Mouse (Mus musculus): ENCODE data around the gene Togaram2. TPM values are rescaled to one million over a fixed set of nuclear protein-coding genes. Genes with fewer than 3 reads are reported as not detected.

The Togaram2 gene
- polyA plus RNA-seq, 1 experiment from 2014 or later, result 0.24 TPM

GRCm38 (mm10) chr17:71652495-71652894, 20.6 kb upstream of the Togaram2 start:
- Histone ChIP-seq H3K4me1 (ENCODE audit: control insufficient read depth, insufficient read depth, low read length) (no peaks in the 10 kb centered on the region), H3K27ac (ENCODE audit: low read depth, low read length) (no peak overlapping the region), H3K9me3 (replicated peaks; ENCODE audit: control insufficient read depth, low read length) (no peaks in the 10 kb centered on the region), H3K4me3 (ENCODE audit: low read depth, low read length) (no peak overlapping the region), H3K9ac (ENCODE audit: low read length) (no peak overlapping the region), H3K36me3 (ENCODE audit: control insufficient read depth, insufficient read depth, low read length) (peaks cover 73% of the 10 kb centered on the region), H3K27me3 (replicated peaks; ENCODE audit: control insufficient read depth, insufficient read depth, low read length) (no peaks in the 10 kb centered on the region), H3K4me2 (ENCODE audit: low read length) (no peak overlapping the region)
- no peak for ATAC-seq
- 97% methylated on average over 2 of the region's 2 CpGs for WGBS
- no peak for DNase-seq (ENCODE audit: low spot score)

- 90% methylated on average over 5 of the region's 5 CpGs for WGBS
- Histone ChIP-seq H3K9ac (ENCODE audit: low read length) (no peak overlapping the region), H3K4me3 (ENCODE audit: low read depth, low read length) (no peak overlapping the region), H3K27ac (ENCODE audit: low read depth, low read length) (no peak overlapping the region), H3K4me1 (ENCODE audit: control insufficient read depth, insufficient read depth, low read length) (no peaks in the 10 kb centered on the region), H3K4me2 (ENCODE audit: low read length) (no peak overlapping the region), H3K27me3 (replicated peaks; ENCODE audit: control insufficient read depth, insufficient read depth, low read length) (no peaks in the 10 kb centered on the region), H3K36me3 (ENCODE audit: control insufficient read depth, insufficient read depth, low read length) (peaks cover 73% of the 10 kb centered on the region), H3K9me3 (replicated peaks; ENCODE audit: control insufficient read depth, low read length) (no peaks in the 10 kb centered on the region)
- no peak for ATAC-seq
- no peak for DNase-seq (ENCODE audit: low spot score)
These were observed 20.1 kb upstream of the Togaram2 start for GRCm38 (mm10) chr17:71652934-71653333.

DNA sequence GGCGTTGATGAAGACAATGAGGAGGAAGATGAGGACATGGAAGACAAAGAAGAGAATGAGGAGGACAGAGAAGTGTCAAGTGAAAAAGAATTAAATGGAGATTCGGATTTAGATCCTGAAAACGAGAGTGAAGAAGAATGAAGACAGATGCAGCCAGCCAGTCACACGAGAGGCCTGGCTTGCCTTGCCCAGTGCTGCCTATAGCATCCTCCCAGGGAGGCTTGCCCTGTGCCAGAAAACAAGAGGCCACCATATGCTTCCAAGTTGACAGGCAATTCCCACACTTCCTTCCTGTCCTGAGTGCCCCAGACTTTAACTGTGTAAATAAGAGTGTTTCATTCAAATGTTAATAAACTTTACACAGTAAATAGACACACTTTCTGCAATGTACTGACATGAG, 15.5 kb upstream of the Togaram2 start:
- Histone ChIP-seq H3K4me1 (ENCODE audit: control insufficient read depth, insufficient read depth, low read length) (0 out of 2 replicates have a peak, but pooled peaks cover 3% of the 10 kb centered on the region), H3K9ac (ENCODE audit: low read length) (no peak overlapping the region), H3K4me3 (ENCODE audit: low read depth, low read length) (no peak overlapping the region), H3K36me3 (ENCODE audit: control insufficient read depth, insufficient read depth, low read length) (peaks cover 51% of the 10 kb centered on the region), H3K27ac (ENCODE audit: low read depth, low read length) (no peak overlapping the region), H3K9me3 (replicated peaks; ENCODE audit: control insufficient read depth, low read length) (no peaks in the 10 kb centered on the region), H3K27me3 (replicated peaks; ENCODE audit: control insufficient read depth, insufficient read depth, low read length) (no peaks in the 10 kb centered on the region), H3K4me2 (ENCODE audit: low read length) (no peak overlapping the region)
- ATAC-seq (no peak), DNase-seq (ENCODE audit: low spot score) (no peak)
- WGBS, result 74% methylated on average over 4 of the region's 4 CpGs

DNA sequence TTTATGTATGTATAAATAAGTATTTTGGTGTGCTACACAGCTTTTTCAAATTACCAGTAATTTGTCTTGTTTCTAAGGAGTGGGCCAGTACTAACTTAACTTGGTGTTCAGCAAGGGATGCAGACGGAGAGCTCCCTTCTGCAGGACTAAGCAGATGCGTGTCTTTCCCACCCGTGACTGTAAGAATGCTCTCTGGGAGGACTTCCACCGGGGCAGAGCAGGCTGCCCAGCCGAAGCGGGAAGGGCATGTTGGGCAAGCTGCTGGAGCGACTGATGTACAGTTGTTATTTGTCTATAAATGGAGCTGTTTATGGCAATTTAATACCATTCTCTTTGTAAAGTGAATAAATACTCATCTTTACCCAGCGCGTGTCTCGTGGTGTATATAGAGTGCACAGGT, 14.4 kb upstream of the Togaram2 start:
- H3K4me1 ChIP-seq (ENCODE audit: control insufficient read depth, insufficient read depth, low read length), result 0 out of 2 replicates have a peak, but pooled peaks cover 3% of the 10 kb centered on the region
- no peak overlapping the region for H3K4me2 ChIP-seq (ENCODE audit: low read length)
- H3K9me3 ChIP-seq (replicated peaks; ENCODE audit: control insufficient read depth, low read length), result no peaks in the 10 kb centered on the region
- no peaks in the 10 kb centered on the region for H3K27me3 ChIP-seq (replicated peaks; ENCODE audit: control insufficient read depth, insufficient read depth, low read length)
- ATAC-seq, result no peak
- H3K4me3 ChIP-seq (ENCODE audit: low read depth, low read length), result no peak overlapping the region
- H3K27ac ChIP-seq (ENCODE audit: low read depth, low read length), result no peak overlapping the region
- H3K9ac ChIP-seq (ENCODE audit: low read length), result no peak overlapping the region
- WGBS, result 91% methylated on average over 10 of the region's 10 CpGs
- no peak for DNase-seq (ENCODE audit: low spot score)
- peaks cover 43% of the 10 kb centered on the region for H3K36me3 ChIP-seq (ENCODE audit: control insufficient read depth, insufficient read depth, low read length)

DNA sequence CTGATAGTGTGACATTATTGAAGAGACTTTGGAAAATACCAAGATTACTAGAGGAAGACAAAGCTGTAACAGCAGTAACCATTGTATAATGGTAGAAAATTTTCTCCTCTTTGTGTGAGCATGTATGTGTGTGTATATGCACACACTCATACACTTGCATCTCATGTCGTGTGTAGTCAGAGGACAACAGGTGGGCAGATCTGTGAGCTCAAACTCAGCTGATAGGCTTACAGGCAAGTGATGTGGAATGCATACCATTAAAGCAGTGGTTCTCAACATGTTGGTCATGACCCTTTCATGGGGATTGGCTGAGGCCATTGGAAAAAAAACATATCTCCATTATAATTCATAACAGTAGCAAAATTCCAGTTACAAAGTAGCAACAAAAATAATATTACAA, 12.7 kb upstream of the Togaram2 start:
- Histone ChIP-seq H3K27ac (ENCODE audit: low read depth, low read length) (no peak overlapping the region), H3K9me3 (replicated peaks; ENCODE audit: control insufficient read depth, low read length) (no peaks in the 10 kb centered on the region), H3K36me3 (ENCODE audit: control insufficient read depth, insufficient read depth, low read length) (peaks cover 32% of the 10 kb centered on the region), H3K4me3 (ENCODE audit: low read depth, low read length) (no peak overlapping the region), H3K4me2 (ENCODE audit: low read length) (no peak overlapping the region), H3K9ac (ENCODE audit: low read length) (no peak overlapping the region), H3K27me3 (replicated peaks; ENCODE audit: control insufficient read depth, insufficient read depth, low read length) (no peaks in the 10 kb centered on the region), H3K4me1 (ENCODE audit: control insufficient read depth, insufficient read depth, low read length) (0 out of 2 replicates have a peak, but pooled peaks cover 3% of the 10 kb centered on the region)
- ATAC-seq (no peak), DNase-seq (ENCODE audit: low spot score) (no peak)
- 50% methylated on average over 1 of the region's 1 CpGs for WGBS

- 9% methylated on average over 21 of the region's 21 CpGs for WGBS
These were observed 10.3 kb upstream of the Togaram2 start for GRCm38 (mm10) chr17:71662751-71663250.

GRCm38 (mm10) chr17:71663491-71663890, 9.6 kb upstream of the Togaram2 start:
- no peak for DNase-seq (ENCODE audit: low spot score)
- no peak for ATAC-seq
- Histone ChIP-seq H3K36me3 (ENCODE audit: control insufficient read depth, insufficient read depth, low read length) (peaks cover 7% of the 10 kb centered on the region), H3K27me3 (replicated peaks; ENCODE audit: control insufficient read depth, insufficient read depth, low read length) (no peaks in the 10 kb centered on the region), H3K4me3 (ENCODE audit: low read depth, low read length) (no peak overlapping the region), H3K9me3 (replicated peaks; ENCODE audit: control insufficient read depth, low read length) (no peaks in the 10 kb centered on the region), H3K27ac (ENCODE audit: low read depth, low read length) (no peak overlapping the region), H3K9ac (ENCODE audit: low read length) (no peak overlapping the region), H3K4me1 (ENCODE audit: control insufficient read depth, insufficient read depth, low read length) (0 out of 2 replicates have a peak, but pooled peaks cover 3% of the 10 kb centered on the region), H3K4me2 (ENCODE audit: low read length) (no peak overlapping the region)
- 84% methylated on average over 6 of the region's 6 CpGs for WGBS

More at GRCm38 (mm10) chr17:71662751-71663250, 10.3 kb upstream of the Togaram2 start:
- Histone ChIP-seq H3K4me2 (ENCODE audit: low read length) (peak overlapping the region; percentile 56), H3K4me1 (ENCODE audit: control insufficient read depth, insufficient read depth, low read length) (0 out of 2 replicates have a peak, but pooled peaks cover 3% of the 10 kb centered on the region), H3K27ac (ENCODE audit: low read depth, low read length) (no peak overlapping the region), H3K9me3 (replicated peaks; ENCODE audit: control insufficient read depth, low read length) (no peaks in the 10 kb centered on the region), H3K9ac (ENCODE audit: low read length) (peak overlapping the region; percentile 45; the same call in 1 of the 2 replicates), H3K4me3 (ENCODE audit: low read depth, low read length) (peak overlapping the region; percentile 25), H3K27me3 (replicated peaks; ENCODE audit: control insufficient read depth, insufficient read depth, low read length) (no peaks in the 10 kb centered on the region), H3K36me3 (ENCODE audit: control insufficient read depth, insufficient read depth, low read length) (peaks cover 12% of the 10 kb centered on the region)
- peak; percentile 92 for DNase-seq (ENCODE audit: low spot score)
- peak; percentile 91 for ATAC-seq

DNA sequence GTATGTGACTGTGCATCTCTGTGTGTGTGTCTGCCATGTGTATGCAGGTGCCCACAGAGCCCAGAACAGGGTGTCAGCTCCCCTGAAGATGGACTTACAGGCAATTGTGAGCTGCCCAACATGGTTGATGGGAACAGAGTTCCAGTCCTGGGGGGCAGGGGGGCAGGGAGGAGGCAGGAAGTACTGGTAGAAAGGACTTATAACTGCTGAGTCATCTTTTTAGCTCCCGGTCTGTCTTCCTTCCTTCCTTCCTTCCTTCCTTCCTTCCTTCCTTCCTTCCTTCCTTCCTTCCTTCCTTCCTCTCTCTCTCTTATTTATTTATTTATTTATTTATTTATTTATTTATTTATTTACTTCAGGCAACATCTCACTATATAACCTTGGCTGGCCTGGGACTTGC, 8.9 kb upstream of the Togaram2 start:
- DNase-seq (ENCODE audit: low spot score) (no peak), ATAC-seq (no peak)
- H3K9ac ChIP-seq (ENCODE audit: low read length), result no peak overlapping the region
- H3K9me3 ChIP-seq (replicated peaks; ENCODE audit: control insufficient read depth, low read length), result no peaks in the 10 kb centered on the region
- no peak overlapping the region for H3K4me3 ChIP-seq (ENCODE audit: low read depth, low read length)
- H3K27ac ChIP-seq (ENCODE audit: low read depth, low read length), result no peak overlapping the region
- H3K36me3 ChIP-seq (ENCODE audit: control insufficient read depth, insufficient read depth, low read length), result no peaks in the 10 kb centered on the region
- no peaks in the 10 kb centered on the region for H3K27me3 ChIP-seq (replicated peaks; ENCODE audit: control insufficient read depth, insufficient read depth, low read length)
- H3K4me2 ChIP-seq (ENCODE audit: low read length), result no peak overlapping the region
- WGBS, result 69% methylated on average over 1 of the region's 1 CpGs
- 0 out of 2 replicates have a peak, but pooled peaks cover 3% of the 10 kb centered on the region for H3K4me1 ChIP-seq (ENCODE audit: control insufficient read depth, insufficient read depth, low read length)

- ATAC-seq (no peak), DNase-seq (ENCODE audit: low spot score) (no peak)
- Histone ChIP-seq H3K4me2 (ENCODE audit: low read length) (no peak overlapping the region), H3K9ac (ENCODE audit: low read length) (no peak overlapping the region), H3K9me3 (replicated peaks; ENCODE audit: control insufficient read depth, low read length) (no peaks in the 10 kb centered on the region), H3K36me3 (ENCODE audit: control insufficient read depth, insufficient read depth, low read length) (no peaks in the 10 kb centered on the region), H3K27me3 (replicated peaks; ENCODE audit: control insufficient read depth, insufficient read depth, low read length) (no peaks in the 10 kb centered on the region), H3K4me1 (ENCODE audit: control insufficient read depth, insufficient read depth, low read length) (0 out of 2 replicates have a peak, but pooled peaks cover 3% of the 10 kb centered on the region), H3K4me3 (ENCODE audit: low read depth, low read length) (no peak overlapping the region), H3K27ac (ENCODE audit: low read depth, low read length) (no peak overlapping the region)
- 86% methylated on average over 4 of the region's 4 CpGs for WGBS
These were observed 7.9 kb upstream of the Togaram2 start for GRCm38 (mm10) chr17:71665201-71665600.
